Mouse (Mus musculus) liver, adult 2 months (tissue): ENCODE results near the gene Arhgef17.

Experiments used
- CTCF ChIP-seq: fragments of 200-500 bp; IDR thresholded peaks from 2 replicates; pipeline ENCODE4 v1.5.1; 2011; ENCODE audit warnings: low read depth, low read length, control low read depth
- POLR2A ChIP-seq: fragments of 200-500 bp; IDR thresholded peaks from 2 replicates; pipeline ENCODE4 v1.6.1; 2011; ENCODE audit warnings: low read length, control low read depth; ENCODE audit not compliant: insufficient read depth; ENCODE audit errors: extremely low read depth

DNA sequence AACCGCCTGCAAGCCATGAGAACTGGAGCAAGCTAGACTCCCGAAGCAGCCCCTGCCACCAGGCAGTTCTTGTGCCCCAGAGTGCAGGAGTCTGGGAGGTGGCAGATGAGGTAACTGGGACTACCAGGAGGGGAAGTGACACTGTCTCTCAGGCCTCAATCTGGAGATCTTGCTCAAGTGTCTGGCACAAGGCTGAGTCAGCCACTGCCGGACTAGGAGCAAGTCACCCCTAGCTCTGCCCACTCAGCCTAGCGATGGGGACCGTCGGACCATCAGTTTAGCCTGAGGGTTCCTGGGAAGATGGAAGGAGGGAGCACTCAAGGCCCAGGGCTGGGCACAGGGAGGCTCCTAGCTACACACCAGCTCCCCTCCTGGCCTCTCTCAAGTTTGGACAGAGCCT lies 32.3 kb upstream of the Arhgef17 start:
- TF ChIP-seq CTCF, result no peak
- no peak for TF ChIP-seq POLR2A
